Mouse (Mus musculus): ENCODE measurements at regions not wholly inside any gene's neighbourhood (a gene's known extent, or its start where the extent isn't known, plus 50 kb on each side); places are given as distances from the start of the nearest gene placed in this dataset.
"Not testable (repeated sequence)": the region's sequence is repeated elsewhere in the genome, so short reads cannot be mapped to it uniquely, and the experiment has no call there.

GRCm38 (mm10) chr12:80055894-80056293 is 56.9 kb downstream of the Zfp36l1 start:
- not testable (repeated sequence) for DNase-seq

GRCm38 (mm10) chr12:80055394-80055793 is 57.4 kb downstream of the Zfp36l1 start:
- DNase-seq = no peak

GRCm38 (mm10) chr12:80054655-80055037 is 58.2 kb downstream of the Zfp36l1 start:
- no peak for DNase-seq

- no peak for DNase-seq
These were observed 58.7 kb downstream of the Zfp36l1 start for GRCm38 (mm10) chr12:80053902-80054654.

- no peak for DNase-seq
These were observed 64.4 kb downstream of the Zfp36l1 start for GRCm38 (mm10) chr12:80048215-80048979.

GRCm38 (mm10) chr12:80046625-80047303 is 66.0 kb downstream of the Zfp36l1 start:
- peak; percentile 30 for DNase-seq

GRCm38 (mm10) chr12:80041510-80042324 is 71.1 kb downstream of the Zfp36l1 start:
- DNase-seq = no peak

GRCm38 (mm10) chr12:80041012-80041411 is 71.8 kb downstream of the Zfp36l1 start:
- no peak for DNase-seq

- no peak for DNase-seq
These were observed 72.6 kb downstream of the Zfp36l1 start for GRCm38 (mm10) chr12:80040233-80040632.

GRCm38 (mm10) chr12:80039150-80039549 is 73.7 kb downstream of the Zfp36l1 start:
- DNase-seq = no peak

GRCm38 (mm10) chr12:80035500-80036271 is 77.1 kb downstream of the Zfp36l1 start:
- no peak for DNase-seq

- DNase-seq = peak; percentile 23
These were observed 77.8 kb downstream of the Zfp36l1 start for GRCm38 (mm10) chr12:80034963-80035411.

- DNase-seq = no peak
These were observed 78.7 kb downstream of the Zfp36l1 start for GRCm38 (mm10) chr12:80034100-80034499.

- no peak for DNase-seq
These were observed 80.3 kb downstream of the Zfp36l1 start for GRCm38 (mm10) chr12:80032520-80032919.

GRCm38 (mm10) chr12:80028301-80028700 is 84.5 kb downstream of the Zfp36l1 start:
- DNase-seq = no peak

- DNase-seq = peak; percentile 60
These were observed 89.4 kb downstream of the Zfp36l1 start for GRCm38 (mm10) chr12:80023107-80024078.

- DNase-seq = no peak
These were observed 90.4 kb downstream of the Zfp36l1 start for GRCm38 (mm10) chr12:80022181-80023106.

- DNase-seq = peak; percentile 43
These were observed 91.8 kb downstream of the Zfp36l1 start for GRCm38 (mm10) chr12:80021030-80021473.

- DNase-seq = no peak
These were observed 94.7 kb downstream of the Zfp36l1 start for GRCm38 (mm10) chr12:80018086-80018485.
